Mouse (Mus musculus): Measurements from ENCODE around the gene Nudt8.

DNA sequence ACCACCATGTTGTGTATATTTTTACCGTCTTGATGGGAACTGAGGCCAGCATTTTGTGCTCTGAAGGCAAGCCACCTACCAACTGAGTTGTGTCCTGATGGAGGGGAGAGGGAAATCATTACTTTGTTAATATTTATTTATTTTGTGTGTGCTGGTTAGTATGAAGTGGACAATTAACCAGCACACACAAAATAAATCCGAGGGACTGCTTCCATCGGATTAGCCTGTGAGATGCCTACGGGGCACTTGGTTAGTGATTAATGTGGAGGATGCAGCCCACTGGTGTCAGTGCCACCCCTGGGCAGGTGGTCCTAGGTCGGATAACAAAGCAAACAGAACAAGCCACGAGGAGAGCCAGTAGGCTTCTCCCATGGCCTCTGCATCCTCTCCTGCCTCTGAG, 5.4 kb upstream of the Nudt8 start:
- TF ChIP-seq CTCF (IDR thresholded peaks at IDR 0.05; ENCODE audit: low read depth) (no peak), EP300 (IDR thresholded peaks at IDR 0.05; ENCODE audit: low read depth) (no peak)

All from liver, postnatal 0 days (tissue).